Mouse (Mus musculus) neural tube, embryonic 12.5 days (tissue): ENCODE results near the gene Tmem151b. TPM values are rescaled to one million over a fixed set of nuclear protein-coding genes. Genes with fewer than 3 reads are reported as not detected.
A peak's percentile ranks its signal among the peaks of the same experiment; 100 is the strongest.

Experiments
- ATAC-seq: fragments of 200-750 bp; cut with Nextera tagmentation; 2 replicates; pipeline ENCODE4 v1.8.0; 2017; ENCODE audit warnings: low read depth, mild to moderate bottlenecking, moderate TSS enrichment, moderate library complexity; ENCODE audit not compliant: low FRiP score
- H3K27ac ChIP-seq: fragments of 300-500 bp; sonication (generic); 2 replicates; pipeline ENCODE4 v1.5.1; 2016
- H3K27me3 ChIP-seq: fragments of 300-500 bp; sonication (generic); replicated peaks from 2 replicates; pipeline ENCODE4 v1.6.1; 2016; ENCODE audit warnings: mild to moderate bottlenecking
- H3K36me3 ChIP-seq: fragments of 300-500 bp; sonication (generic); 2 replicates; pipeline ENCODE4 v1.6.1; 2016; ENCODE audit warnings: mild to moderate bottlenecking
- H3K4me1 ChIP-seq: fragments of 300-500 bp; sonication (generic); 2 replicates; pipeline ENCODE4 v1.6.1; 2016
- H3K4me2 ChIP-seq: fragments of 300-500 bp; sonication (generic); replicated peaks from 2 replicates; pipeline ENCODE4 v1.6.1; 2016; ENCODE audit warnings: mild to moderate bottlenecking
- H3K4me3 ChIP-seq: fragments of 300-500 bp; sonication (generic); 2 replicates; pipeline ENCODE4 v1.5.1; 2016
- H3K9ac ChIP-seq: fragments of 300-500 bp; sonication (generic); 2 replicates; pipeline ENCODE4 v1.6.1; 2016; ENCODE audit warnings: mild to moderate bottlenecking
- H3K9me3 ChIP-seq: fragments of 300-500 bp; sonication (generic); 2 replicates; pipeline ENCODE4 v1.6.1; 2016; ENCODE audit warnings: mild to moderate bottlenecking
- WGBS: fragments of 180-500 bp; shearing (Covaris S2); methylation state at CpG from one replicate; pipeline ENCODE4 v1.1.7; 2016; 5-methylcytosine and 5-hydroxymethylcytosine counted together
- polyA plus RNA-seq: library from polyadenylated mRNA; unstranded; fragments of >200 nt; fragmentation: Nextera tagmentation; extraction: Ambion mirVana; gene quantifications from 2 replicates; pipeline ENCODE4 v1.2.1, GENCODE M21; 2016

Tmem151b gene
- polyA plus RNA-seq, 1 experiment from 2014 or later, result 10.5 TPM

DNA sequence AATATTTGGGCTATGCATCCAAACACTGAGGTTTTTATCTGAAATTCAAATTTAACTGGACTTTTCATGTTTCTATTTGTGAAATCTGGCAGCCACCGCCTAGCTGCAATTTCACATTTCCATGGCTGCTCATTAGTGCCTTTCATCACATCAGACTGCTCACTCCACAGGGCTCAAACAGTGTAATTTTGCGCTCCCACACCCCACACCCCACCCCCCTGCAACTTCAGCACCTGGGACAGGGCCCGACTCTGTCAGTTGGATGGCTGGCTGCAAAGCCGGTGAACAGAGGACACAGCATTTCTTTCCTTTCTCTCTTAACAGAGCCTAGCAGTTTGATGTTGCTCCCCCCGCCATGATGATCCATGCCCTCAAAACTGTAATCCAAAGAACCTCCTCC, 13.2 kb downstream of the Tmem151b start:
- Histone ChIP-seq H3K27me3 (peaks cover 43% of the 10 kb centered on the region), H3K4me2 (no peak overlapping the region), H3K27ac (no peak overlapping the region), H3K4me1 (no peaks in the 10 kb centered on the region), H3K9me3 (no peaks in the 10 kb centered on the region), H3K4me3 (no peak overlapping the region), H3K36me3 (no peaks in the 10 kb centered on the region), H3K9ac (no peak overlapping the region)
- WGBS, result 16% methylated on average over 5 of the region's 5 CpGs
- ATAC-seq, result no peak

GRCm38 (mm10) chr17:45532896-45533295, 16.6 kb downstream of the Tmem151b start:
- Histone ChIP-seq H3K4me1 (no peaks in the 10 kb centered on the region), H3K36me3 (no peaks in the 10 kb centered on the region), H3K4me3 (no peak overlapping the region), H3K9ac (no peak overlapping the region), H3K9me3 (no peaks in the 10 kb centered on the region), H3K4me2 (no peak overlapping the region), H3K27me3 (peaks cover 43% of the 10 kb centered on the region), H3K27ac (no peak overlapping the region)
- ATAC-seq, result no peak
- WGBS, result 58% methylated on average over 15 of the region's 15 CpGs

DNA sequence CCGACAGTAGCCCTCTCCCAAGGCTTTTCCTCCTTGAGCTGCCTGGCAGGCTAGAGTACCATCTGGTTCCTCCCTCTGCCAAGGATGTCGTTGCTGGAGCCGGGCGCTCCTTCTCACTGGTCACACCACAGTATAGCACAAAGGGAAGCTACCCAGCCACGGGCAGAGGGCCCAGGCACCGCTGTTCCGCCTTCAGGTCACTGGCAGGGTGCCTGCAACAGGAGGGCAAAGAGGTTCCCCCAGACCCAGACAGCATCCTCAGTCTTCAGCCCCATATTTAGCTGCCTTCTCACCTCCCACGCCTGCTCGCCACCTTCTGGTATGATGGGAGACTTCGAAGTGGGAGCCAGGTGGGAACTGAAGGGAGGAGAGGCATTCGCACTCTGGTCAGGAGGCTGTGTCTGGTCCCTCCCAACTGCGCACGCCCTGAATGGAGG, 19.1 kb downstream of the Tmem151b start:
- Histone ChIP-seq H3K9me3 (no peaks in the 10 kb centered on the region), H3K27ac (no peak overlapping the region), H3K4me1 (no peaks in the 10 kb centered on the region), H3K4me3 (no peak overlapping the region), H3K9ac (no peak overlapping the region), H3K27me3 (peaks cover 38% of the 10 kb centered on the region), H3K36me3 (no peaks in the 10 kb centered on the region), H3K4me2 (no peak overlapping the region)
- no peak for ATAC-seq
- 48% methylated on average over 13 of the region's 13 CpGs for WGBS

- no peak overlapping the region for H3K27ac ChIP-seq
- WGBS, result 22% methylated on average over 5 of the region's 5 CpGs
- ATAC-seq, result no peak
- no peak overlapping the region for H3K4me3 ChIP-seq
- no peaks in the 10 kb centered on the region for H3K36me3 ChIP-seq
- H3K27me3 ChIP-seq, result peaks cover 15% of the 10 kb centered on the region
- H3K9me3 ChIP-seq, result no peaks in the 10 kb centered on the region
- no peak overlapping the region for H3K4me2 ChIP-seq
- H3K9ac ChIP-seq, result no peak overlapping the region
- H3K4me1 ChIP-seq, result peaks cover 12% of the 10 kb centered on the region
Measured at GRCm38 (mm10) chr17:45526571-45526970, 22.9 kb downstream of the Tmem151b start.

DNA sequence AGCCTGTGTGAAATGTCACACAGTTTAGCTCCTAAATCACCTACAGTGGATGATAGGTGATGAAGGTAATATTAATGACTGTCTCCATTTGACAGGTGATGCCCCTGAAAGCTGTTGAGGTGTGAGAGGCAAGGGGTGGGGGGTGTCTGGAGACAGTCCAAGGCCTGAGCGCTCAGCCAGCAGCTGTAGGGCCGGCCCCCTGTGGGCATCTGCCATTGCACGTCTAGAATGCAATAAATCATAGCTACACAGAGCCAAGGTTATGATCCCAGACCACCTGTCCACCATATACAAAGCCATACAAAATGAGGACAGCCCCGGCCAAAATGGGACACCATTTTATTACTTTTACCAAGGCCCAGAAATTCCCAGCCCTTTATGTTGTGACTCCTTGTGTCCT, 24.5 kb downstream of the Tmem151b start:
- 39% methylated on average over 4 of the region's 4 CpGs for WGBS
- H3K36me3 ChIP-seq, result peaks cover 11% of the 10 kb centered on the region
- no peak overlapping the region for H3K9ac ChIP-seq
- no peaks in the 10 kb centered on the region for H3K9me3 ChIP-seq
- no peak overlapping the region for H3K4me3 ChIP-seq
- peaks cover 12% of the 10 kb centered on the region for H3K4me1 ChIP-seq
- no peak overlapping the region for H3K27ac ChIP-seq
- no peak for ATAC-seq
- H3K4me2 ChIP-seq, result no peak overlapping the region
- H3K27me3 ChIP-seq, result peaks cover 10% of the 10 kb centered on the region

- under 1% methylated on average over 21 of the region's 21 CpGs for WGBS
- peak; percentile 88 for ATAC-seq
- Histone ChIP-seq H3K9me3 (no peaks in the 10 kb centered on the region), H3K4me1 (peaks cover 12% of the 10 kb centered on the region), H3K27me3 (peaks cover 6% of the 10 kb centered on the region), H3K36me3 (peaks cover 27% of the 10 kb centered on the region), H3K27ac (no peak within 1 kb of the TSS), H3K4me3 (peak within 1 kb of the TSS; percentile 33), H3K4me2 (peak within 1 kb of the TSS; percentile 77), H3K9ac (peak within 1 kb of the TSS; percentile 51)
Measured at GRCm38 (mm10) chr17:45523263-45523662, 26.2 kb downstream of the Tmem151b start, which contains the start of gene Tcte1. Gene Tcte1 (plus strand): TSS chr17:45523434.

DNA sequence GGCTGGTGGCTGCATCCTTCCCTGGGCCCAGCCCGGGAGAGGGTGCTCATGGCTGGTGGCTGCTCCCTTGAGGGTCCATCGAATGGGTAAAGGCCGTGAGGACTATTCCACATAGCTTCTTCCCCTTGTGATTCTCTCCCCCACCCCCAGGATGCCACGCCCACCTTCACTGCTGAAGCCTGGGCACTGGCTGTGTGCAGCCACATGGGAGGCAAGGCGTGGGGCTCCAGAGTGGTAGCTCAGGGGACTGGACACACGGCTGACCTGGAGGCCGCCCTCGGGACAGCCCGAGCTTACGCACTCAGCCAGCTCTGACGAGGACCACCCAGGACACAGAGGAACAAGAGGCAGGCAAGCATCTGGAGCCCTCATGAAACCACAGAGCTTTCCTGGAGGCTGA, 29.3 kb downstream of the Tmem151b start:
- no peak overlapping the region for H3K4me2 ChIP-seq
- H3K9me3 ChIP-seq, result no peaks in the 10 kb centered on the region
- no peak for ATAC-seq
- peaks cover 15% of the 10 kb centered on the region for H3K4me1 ChIP-seq
- peaks cover 43% of the 10 kb centered on the region for H3K36me3 ChIP-seq
- peak overlapping the region; percentile 46; the same call in 1 of the 2 replicates for H3K27ac ChIP-seq
- H3K9ac ChIP-seq, result no peak overlapping the region
- no peaks in the 10 kb centered on the region for H3K27me3 ChIP-seq
- H3K4me3 ChIP-seq, result no peak overlapping the region
- whole genome bisulfite sequencing, result 80% methylated on average over 11 of the region's 11 CpGs

DNA sequence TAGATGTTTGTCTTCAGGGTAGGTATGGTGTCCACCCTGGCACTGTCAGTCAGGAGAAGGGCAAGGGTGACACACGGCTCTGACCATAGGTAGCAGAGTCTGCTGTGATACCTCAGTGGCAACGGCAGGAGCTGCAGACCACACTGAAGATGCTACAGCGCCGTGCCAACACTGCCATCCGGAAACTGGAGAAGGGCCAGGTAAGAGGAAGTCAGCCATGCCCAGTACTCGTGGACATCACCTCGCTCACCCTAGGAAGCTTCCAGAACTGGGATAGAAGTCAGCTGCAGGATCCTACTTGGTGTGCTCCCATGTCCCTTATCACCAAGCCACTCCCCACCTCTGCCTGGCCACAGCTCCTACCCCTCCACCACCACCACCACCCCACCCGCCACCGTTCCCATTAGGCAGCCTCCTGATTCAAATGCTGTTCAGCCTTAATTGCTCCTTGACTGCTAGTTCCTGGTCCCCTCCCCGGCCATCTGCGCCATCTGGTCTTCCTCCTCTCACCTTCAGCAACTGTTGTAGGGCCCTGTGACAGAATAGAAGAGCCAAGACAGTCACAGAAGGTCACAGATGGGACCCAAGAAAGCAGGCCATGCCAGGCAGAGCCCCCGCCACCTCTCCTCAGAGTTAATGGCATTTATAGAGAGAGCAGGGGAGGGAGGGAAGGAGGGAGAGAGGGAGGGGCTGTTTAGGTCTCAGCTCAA, 30.6 kb downstream of the Tmem151b start:
- Histone ChIP-seq H3K9ac (no peak overlapping the region), H3K4me2 (no peak overlapping the region), H3K9me3 (no peaks in the 10 kb centered on the region), H3K36me3 (peaks cover 43% of the 10 kb centered on the region), H3K4me3 (no peak overlapping the region), H3K27me3 (no peaks in the 10 kb centered on the region), H3K4me1 (peaks cover 15% of the 10 kb centered on the region), H3K27ac (no peak overlapping the region)
- ATAC-seq, result no peak
- WGBS, result 80% methylated on average over 12 of the region's 12 CpGs

DNA sequence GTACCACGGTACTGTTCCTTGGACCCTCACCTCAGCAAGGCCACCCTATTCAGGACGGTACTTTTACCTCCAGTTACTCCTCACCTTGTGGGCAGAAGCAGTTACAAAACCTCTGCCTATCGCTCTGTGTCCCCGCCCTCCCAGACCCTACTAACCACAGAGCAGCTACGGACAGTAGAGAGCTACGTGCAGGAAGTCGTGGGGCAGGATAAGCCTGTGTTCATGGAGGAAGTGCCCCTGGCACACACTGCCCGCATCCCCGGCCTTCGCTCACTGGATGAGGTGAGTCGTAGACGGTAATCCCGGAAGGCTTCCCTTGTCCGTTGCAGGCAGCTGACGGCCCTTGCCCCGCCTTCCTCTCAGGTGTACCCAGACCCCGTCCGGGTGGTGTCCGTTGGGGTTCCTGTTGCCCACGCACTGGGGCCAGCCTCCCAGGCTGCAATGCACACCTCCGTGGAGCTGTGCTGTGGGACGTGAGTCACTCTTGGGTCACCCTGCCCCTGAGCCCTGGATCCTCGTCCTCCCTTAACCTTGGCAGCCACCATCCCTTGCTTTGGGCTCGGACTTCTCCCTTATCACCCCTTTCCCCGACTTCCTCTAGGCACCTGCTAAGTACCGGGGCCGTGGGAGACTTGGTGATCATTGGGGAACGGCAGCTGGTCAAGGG, 31.8 kb downstream of the Tmem151b start:
- Histone ChIP-seq H3K9ac (no peak overlapping the region), H3K4me2 (no peak overlapping the region), H3K4me1 (peaks cover 6% of the 10 kb centered on the region; the same call in 1 of the 2 replicates), H3K27me3 (no peaks in the 10 kb centered on the region), H3K36me3 (peaks cover 43% of the 10 kb centered on the region), H3K4me3 (no peak overlapping the region), H3K9me3 (no peaks in the 10 kb centered on the region), H3K27ac (no peak overlapping the region)
- ATAC-seq, result 0 out of 2 replicates have a peak, but pooled peaks have one; percentile 5
- 94% methylated on average over 28 of the region's 28 CpGs for WGBS

DNA sequence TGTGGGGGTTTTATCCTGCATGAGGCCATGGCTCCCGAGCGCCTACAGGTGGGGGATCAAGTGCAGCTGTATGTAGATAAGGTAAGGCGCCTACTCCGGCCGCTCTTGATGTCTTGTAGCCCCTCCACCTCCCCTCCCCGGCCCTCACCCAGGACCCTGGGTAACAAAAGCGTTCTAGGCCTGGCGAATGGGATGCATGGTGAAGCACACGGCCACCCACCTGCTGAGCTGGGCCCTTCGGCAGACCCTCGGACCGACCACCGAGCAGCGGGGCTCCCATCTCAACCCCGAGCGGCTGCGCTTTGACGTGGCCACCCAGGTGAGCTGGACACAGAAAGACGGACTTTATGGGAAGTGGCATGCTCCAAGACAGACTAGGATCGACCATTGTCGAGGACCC, 32.3 kb downstream of the Tmem151b start:
- 0 out of 2 replicates have a peak, but pooled peaks cover 3% of the 10 kb centered on the region for H3K4me1 ChIP-seq
- H3K9ac ChIP-seq, result no peak overlapping the region
- H3K4me3 ChIP-seq, result no peak overlapping the region
- peaks cover 43% of the 10 kb centered on the region for H3K36me3 ChIP-seq
- no peaks in the 10 kb centered on the region for H3K27me3 ChIP-seq
- no peak overlapping the region for H3K4me2 ChIP-seq
- 94% methylated on average over 21 of the region's 21 CpGs for WGBS
- H3K9me3 ChIP-seq, result no peaks in the 10 kb centered on the region
- no peak overlapping the region for H3K27ac ChIP-seq
- peak; percentile 13; the same call in 1 of the 2 replicates for ATAC-seq

DNA sequence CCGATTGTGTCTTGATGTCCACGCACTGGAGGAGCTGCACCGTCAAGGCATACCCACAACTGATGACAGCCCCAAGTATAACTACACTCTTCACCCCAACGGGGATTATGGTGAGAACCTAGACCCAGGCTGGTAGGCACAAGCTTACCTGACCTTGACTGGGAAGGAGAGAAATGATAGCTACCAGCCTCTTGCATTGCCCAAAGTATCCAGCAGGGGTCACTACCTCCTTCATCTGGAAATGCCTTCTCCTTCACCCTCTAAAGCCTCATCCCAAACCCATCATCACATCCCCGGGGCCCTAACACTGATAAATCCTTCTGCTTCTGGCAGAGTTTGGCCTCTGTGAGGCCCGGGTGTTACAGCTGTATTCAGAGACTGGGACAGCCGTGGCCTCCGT, 33.0 kb downstream of the Tmem151b start:
- Histone ChIP-seq H3K36me3 (peaks cover 45% of the 10 kb centered on the region), H3K4me3 (no peak overlapping the region), H3K4me2 (no peak overlapping the region), H3K9ac (no peak overlapping the region), H3K27ac (no peak overlapping the region), H3K27me3 (no peaks in the 10 kb centered on the region), H3K4me1 (0 out of 2 replicates have a peak, but pooled peaks cover 3% of the 10 kb centered on the region), H3K9me3 (no peaks in the 10 kb centered on the region)
- ATAC-seq, result peak; percentile 42
- 54% methylated on average over 8 of the region's 8 CpGs for WGBS

GRCm38 (mm10) chr17:45515806-45516205, 33.7 kb downstream of the Tmem151b start:
- H3K4me2 ChIP-seq, result no peak overlapping the region
- WGBS, result 83% methylated on average over 10 of the region's 10 CpGs
- no peaks in the 10 kb centered on the region for H3K9me3 ChIP-seq
- H3K27ac ChIP-seq, result no peak overlapping the region
- H3K36me3 ChIP-seq, result peaks cover 49% of the 10 kb centered on the region
- ATAC-seq, result no peak
- no peak overlapping the region for H3K4me3 ChIP-seq
- H3K27me3 ChIP-seq, result no peaks in the 10 kb centered on the region
- H3K4me1 ChIP-seq, result 0 out of 2 replicates have a peak, but pooled peaks cover 3% of the 10 kb centered on the region
- H3K9ac ChIP-seq, result no peak overlapping the region
